Mouse (Mus musculus): ENCODE results near the gene Sik3.

DNA sequence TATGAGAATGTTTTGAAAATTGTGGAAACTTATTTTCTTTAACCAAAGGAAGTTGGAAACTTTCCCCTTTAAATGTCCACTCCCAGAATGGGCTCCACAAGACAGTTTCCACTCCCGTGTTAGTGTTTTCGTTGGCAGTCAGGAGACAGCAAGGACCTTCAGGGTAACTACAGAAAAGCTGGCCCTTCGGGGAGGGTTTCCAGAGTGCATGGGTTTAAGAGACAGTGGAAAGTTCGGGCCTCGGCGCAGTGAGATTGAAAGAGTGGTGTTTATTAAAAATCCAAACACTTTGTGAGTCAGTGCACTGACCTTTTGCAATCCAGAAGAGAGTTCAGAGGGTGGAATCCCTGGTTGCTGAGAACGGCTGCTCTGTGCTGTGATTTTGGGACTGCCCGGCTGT lies 150.8 kb downstream of the Sik3 start:
- TF ChIP-seq CTCF (IDR thresholded peaks at IDR 0.05) (no peak), EP300 (IDR thresholded peaks at IDR 0.05; ENCODE audit: insufficient read depth, low read depth, low read length) (no peak), POLR2A (IDR thresholded peaks at IDR 0.05; ENCODE audit: insufficient read depth, low read depth, low read length) (no peak)
